Mouse (Mus musculus) cortical plate, adult 2 months (tissue): ENCODE measurements around the gene Ppp2r1b.

Experiments
- CTCF ChIP-seq: fragments of 200-500 bp; IDR thresholded peaks from 2 replicates; pipeline ENCODE4 v1.5.1; 2011; ENCODE audit warnings: mild to moderate bottlenecking, control low read depth, low read length; ENCODE audit not compliant: insufficient read depth; ENCODE audit errors: extremely low read depth
- POLR2A ChIP-seq: fragments of 200-500 bp; IDR thresholded peaks from 2 replicates; pipeline ENCODE4 v1.6.1; 2011; ENCODE audit warnings: mild to moderate bottlenecking, low read length, control low read depth; ENCODE audit not compliant: insufficient read depth; ENCODE audit errors: extremely low read depth

GRCm38 (mm10) chr9:50920933-50921895 lies 76.1 kb downstream of the Ppp2r1b start:
- TF ChIP-seq POLR2A (no peak), CTCF (no peak)
